Mouse (Mus musculus): ENCODE results near the gene Sgms1. TPM values are rescaled to one million over a fixed set of nuclear protein-coding genes. Genes with fewer than 3 reads are reported as not detected.

Sgms1 gene
- polyA plus RNA-seq, 1 experiment, result 15.8 TPM

- TF ChIP-seq POLR2A (IDR thresholded peaks at IDR 0.05; ENCODE audit: low read depth, low read length) (no peak), CTCF (IDR thresholded peaks at IDR 0.05; ENCODE audit: extremely low read depth, insufficient read depth, insufficient read length, insufficient replicate concordance) (no peak)
- Histone ChIP-seq H3K4me1 (ENCODE audit: control insufficient read depth, insufficient read depth, insufficient read length) (no peaks in the 10 kb centered on the region), H3K27me3 (ENCODE audit: control insufficient read depth, insufficient read depth, low read length) (no peaks in the 10 kb centered on the region), H3K4me3 (ENCODE audit: extremely low read depth, insufficient read depth, insufficient read length) (no peak overlapping the region), H3K27ac (ENCODE audit: insufficient read depth, low read length) (no peak overlapping the region), H3K36me3 (ENCODE audit: control insufficient read depth, insufficient read depth, low read length) (peaks cover 22% of the 10 kb centered on the region)
- no peak for DNase-seq (ENCODE audit: low read depth in 1 of 2, low spot score in 2 of 2)
- WGBS, result 93% methylated on average over 8 of the region's 8 CpGs
These were observed 260.2 kb downstream of the Sgms1 start for GRCm38 (mm10) chr19:32129281-32129680.

GRCm38 (mm10) chr19:32127180-32127850 lies 262.2 kb downstream of the Sgms1 start:
- 80% methylated on average over 10 of the region's 10 CpGs for WGBS
- no peaks in the 10 kb centered on the region for H3K4me1 ChIP-seq (ENCODE audit: control insufficient read depth, insufficient read depth, insufficient read length)
- H3K4me3 ChIP-seq (ENCODE audit: extremely low read depth, insufficient read depth, insufficient read length), result no peak overlapping the region
- no peaks in the 10 kb centered on the region for H3K27me3 ChIP-seq (ENCODE audit: control insufficient read depth, insufficient read depth, low read length)
- H3K36me3 ChIP-seq (ENCODE audit: control insufficient read depth, insufficient read depth, low read length), result peaks cover 29% of the 10 kb centered on the region
- H3K27ac ChIP-seq (ENCODE audit: insufficient read depth, low read length), result no peak overlapping the region
- TF ChIP-seq POLR2A (IDR thresholded peaks at IDR 0.05; ENCODE audit: low read depth, low read length) (no peak), CTCF (IDR thresholded peaks at IDR 0.05; ENCODE audit: extremely low read depth, insufficient read depth, insufficient read length, insufficient replicate concordance) (no peak)
- DNase-seq (ENCODE audit: low read depth in 1 of 2, low spot score in 2 of 2), result no peak

DNA sequence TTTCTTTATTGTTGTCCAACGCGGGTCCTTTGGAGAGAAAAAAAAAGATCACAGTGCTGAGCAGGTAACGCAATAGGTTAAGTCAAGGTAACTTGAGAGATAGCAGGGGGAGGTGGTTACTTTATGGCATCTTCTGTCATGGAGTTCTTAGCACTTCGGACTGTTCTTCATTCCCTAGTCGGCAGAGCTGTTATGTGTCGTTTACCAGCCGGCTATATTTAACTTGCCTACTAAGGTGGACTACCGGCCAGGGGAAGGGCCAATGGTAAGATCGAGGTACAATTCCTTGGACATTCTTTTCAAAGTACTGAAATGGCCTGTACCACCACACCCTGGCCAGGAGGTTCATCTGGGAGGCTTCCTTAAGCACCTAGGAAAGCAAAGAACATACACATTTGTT lies 265.4 kb downstream of the Sgms1 start:
- no peak overlapping the region for H3K4me3 ChIP-seq (ENCODE audit: extremely low read depth, insufficient read depth, insufficient read length)
- DNase-seq (ENCODE audit: low read depth in 1 of 2, low spot score in 2 of 2), result no peak
- no peaks in the 10 kb centered on the region for H3K4me1 ChIP-seq (ENCODE audit: control insufficient read depth, insufficient read depth, insufficient read length)
- WGBS, result 94% methylated on average over 9 of the region's 9 CpGs
- peaks cover 33% of the 10 kb centered on the region for H3K36me3 ChIP-seq (ENCODE audit: control insufficient read depth, insufficient read depth, low read length)
- H3K27ac ChIP-seq (ENCODE audit: insufficient read depth, low read length), result no peak overlapping the region
- TF ChIP-seq CTCF (IDR thresholded peaks at IDR 0.05; ENCODE audit: extremely low read depth, insufficient read depth, insufficient read length, insufficient replicate concordance), result no peak
- no peak for TF ChIP-seq POLR2A (IDR thresholded peaks at IDR 0.05; ENCODE audit: low read depth, low read length)
- H3K27me3 ChIP-seq (ENCODE audit: control insufficient read depth, insufficient read depth, low read length), result no peaks in the 10 kb centered on the region

GRCm38 (mm10) chr19:32123196-32123595 lies 266.3 kb downstream of the Sgms1 start:
- Histone ChIP-seq H3K4me1 (ENCODE audit: control insufficient read depth, insufficient read depth, insufficient read length) (no peaks in the 10 kb centered on the region), H3K36me3 (ENCODE audit: control insufficient read depth, insufficient read depth, low read length) (peaks cover 29% of the 10 kb centered on the region), H3K27me3 (ENCODE audit: control insufficient read depth, insufficient read depth, low read length) (no peaks in the 10 kb centered on the region), H3K4me3 (ENCODE audit: extremely low read depth, insufficient read depth, insufficient read length) (no peak overlapping the region), H3K27ac (ENCODE audit: insufficient read depth, low read length) (no peak overlapping the region)
- no peak for DNase-seq (ENCODE audit: low read depth in 1 of 2, low spot score in 2 of 2)
- TF ChIP-seq CTCF (IDR thresholded peaks at IDR 0.05; ENCODE audit: extremely low read depth, insufficient read depth, insufficient read length, insufficient replicate concordance), result no peak
- no peak for TF ChIP-seq POLR2A (IDR thresholded peaks at IDR 0.05; ENCODE audit: low read depth, low read length)
- 98% methylated on average over 5 of the region's 5 CpGs for WGBS

DNA sequence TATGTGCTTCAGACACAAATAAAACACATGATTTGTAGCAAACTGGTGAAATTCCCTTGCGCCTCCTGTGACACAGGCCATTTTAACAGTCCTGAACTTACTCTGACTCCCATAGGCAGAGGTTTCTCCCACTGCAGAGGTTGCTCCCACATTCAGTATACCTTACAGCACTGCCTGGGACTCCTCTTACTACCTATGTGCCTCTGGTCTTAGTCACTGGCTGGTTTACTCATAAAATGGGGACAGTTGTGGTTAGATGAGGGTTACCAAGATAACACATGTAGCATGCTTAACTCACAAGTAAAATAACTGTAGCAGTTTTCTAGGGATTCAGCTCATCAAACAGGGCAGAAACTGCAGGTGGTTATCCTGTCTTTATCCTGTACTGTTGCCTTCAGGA lies 268.7 kb downstream of the Sgms1 start:
- TF ChIP-seq POLR2A (IDR thresholded peaks at IDR 0.05; ENCODE audit: low read depth, low read length), result no peak
- no peak for TF ChIP-seq CTCF (IDR thresholded peaks at IDR 0.05; ENCODE audit: extremely low read depth, insufficient read depth, insufficient read length, insufficient replicate concordance)
- DNase-seq (ENCODE audit: low read depth in 1 of 2, low spot score in 2 of 2), result no peak
- H3K4me1 ChIP-seq (ENCODE audit: control insufficient read depth, insufficient read depth, insufficient read length), result no peaks in the 10 kb centered on the region
- H3K36me3 ChIP-seq (ENCODE audit: control insufficient read depth, insufficient read depth, low read length), result peaks cover 22% of the 10 kb centered on the region
- H3K27ac ChIP-seq (ENCODE audit: insufficient read depth, low read length), result no peak overlapping the region
- H3K27me3 ChIP-seq (ENCODE audit: control insufficient read depth, insufficient read depth, low read length), result no peaks in the 10 kb centered on the region
- no peak overlapping the region for H3K4me3 ChIP-seq (ENCODE audit: extremely low read depth, insufficient read depth, insufficient read length)
- 89% methylated on average over 1 of the region's 1 CpGs for WGBS

DNA sequence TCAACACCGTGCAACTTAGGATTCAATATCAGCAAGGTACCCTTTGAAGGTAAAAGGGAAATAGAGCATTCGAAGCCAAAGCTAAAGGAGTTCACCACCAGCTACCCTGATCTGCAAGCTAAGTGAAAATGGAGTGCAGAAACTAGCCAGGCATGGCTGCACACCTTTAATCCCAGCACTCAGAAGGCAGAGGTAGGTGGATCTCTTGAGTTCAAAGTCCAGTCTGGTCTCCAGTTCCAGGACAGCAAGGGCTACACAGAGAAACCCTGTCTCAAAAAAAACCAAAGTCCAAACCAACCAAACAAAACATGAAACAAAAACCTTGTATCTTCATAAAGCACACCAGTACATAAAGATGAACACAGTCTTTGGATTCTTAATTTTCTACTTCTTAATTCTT lies 269.8 kb downstream of the Sgms1 start:
- no peak overlapping the region for H3K4me3 ChIP-seq (ENCODE audit: extremely low read depth, insufficient read depth, insufficient read length)
- H3K4me1 ChIP-seq (ENCODE audit: control insufficient read depth, insufficient read depth, insufficient read length), result no peaks in the 10 kb centered on the region
- H3K27ac ChIP-seq (ENCODE audit: insufficient read depth, low read length), result no peak overlapping the region
- 92% methylated on average over 2 of the region's 2 CpGs for WGBS
- H3K27me3 ChIP-seq (ENCODE audit: control insufficient read depth, insufficient read depth, low read length), result no peaks in the 10 kb centered on the region
- no peak for DNase-seq (ENCODE audit: low read depth in 1 of 2, low spot score in 2 of 2)
- TF ChIP-seq CTCF (IDR thresholded peaks at IDR 0.05; ENCODE audit: extremely low read depth, insufficient read depth, insufficient read length, insufficient replicate concordance), result no peak
- TF ChIP-seq POLR2A (IDR thresholded peaks at IDR 0.05; ENCODE audit: low read depth, low read length), result no peak
- H3K36me3 ChIP-seq (ENCODE audit: control insufficient read depth, insufficient read depth, low read length), result peaks cover 17% of the 10 kb centered on the region

GRCm38 (mm10) chr19:32118496-32118895 lies 271.0 kb downstream of the Sgms1 start:
- Histone ChIP-seq H3K27ac (ENCODE audit: insufficient read depth, low read length) (no peak overlapping the region), H3K4me3 (ENCODE audit: extremely low read depth, insufficient read depth, insufficient read length) (no peak overlapping the region), H3K4me1 (ENCODE audit: control insufficient read depth, insufficient read depth, insufficient read length) (no peaks in the 10 kb centered on the region), H3K36me3 (ENCODE audit: control insufficient read depth, insufficient read depth, low read length) (peaks cover 9% of the 10 kb centered on the region), H3K27me3 (ENCODE audit: control insufficient read depth, insufficient read depth, low read length) (no peaks in the 10 kb centered on the region)
- no peak for DNase-seq (ENCODE audit: low read depth in 1 of 2, low spot score in 2 of 2)
- TF ChIP-seq POLR2A (IDR thresholded peaks at IDR 0.05; ENCODE audit: low read depth, low read length) (no peak), CTCF (IDR thresholded peaks at IDR 0.05; ENCODE audit: extremely low read depth, insufficient read depth, insufficient read length, insufficient replicate concordance) (no peak)
- 87% methylated on average over 3 of the region's 3 CpGs for WGBS
